15 mouse cellular contexts compared by ENCODE assay signal in the genomic region with DNA sequence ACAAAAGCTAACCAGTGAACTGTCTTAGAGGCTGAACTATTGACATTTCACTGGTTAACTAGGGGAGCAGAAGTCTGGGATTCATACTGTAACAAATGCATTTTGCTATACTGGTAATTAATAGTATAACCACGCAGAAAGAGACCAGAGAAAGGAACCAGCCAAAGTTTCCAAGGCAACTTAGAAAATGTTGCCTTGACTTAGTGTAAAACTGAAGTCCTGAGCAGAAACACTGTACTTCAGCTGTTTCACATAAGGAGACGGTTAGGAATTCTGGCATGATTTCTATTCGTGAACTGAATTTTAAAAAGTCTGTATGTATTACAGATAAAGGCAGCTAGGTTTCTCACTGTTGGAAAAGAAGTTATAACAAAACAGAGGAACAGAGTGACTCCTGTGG.
"Had no signal": no experiment of that assay in that cellular context is flagged by ENCODE, and none has a peak within 500 bp of the region (broad histone marks: within the 10 kb centered on the region; RNA-seq: fewer than 3 reads in every experiment).

No protein-coding gene starts in this region.

- DNase-seq: kidney, adult 9 months; kidney, postnatal 36 days; layer of hippocampus, adult 9-11 months; layer of hippocampus, postnatal 36 days; lung, postnatal 14 days had no signal

- H3K4me3 ChIP-seq: limb, embryonic 12.5 days; liver, embryonic 15.5 days; lung, embryonic 15.5 days; megakaryocyte, embryonic 14.5 days; midbrain, embryonic 13.5 days; neural tube, embryonic 12.5 days had no signal

- H3K27me3 ChIP-seq: limb, embryonic 12.5 days; liver, embryonic 15.5 days; lung, embryonic 15.5 days; megakaryocyte, embryonic 14.5 days; midbrain, embryonic 13.5 days; neural tube, embryonic 12.5 days had no signal

- H3K4me1 ChIP-seq: liver, embryonic 15.5 days; megakaryocyte, embryonic 14.5 days; midbrain, embryonic 13.5 days had no signal

- ATAC-seq: midbrain, embryonic 13.5 days had no signal

- H3K4me2 ChIP-seq: limb, embryonic 12.5 days; liver, embryonic 11.5 days; liver, embryonic 15.5 days; lung, embryonic 15.5 days; midbrain, embryonic 13.5 days; neural tube, embryonic 12.5 days had no signal

- H3K27ac ChIP-seq: kidney, postnatal 0 days; limb, embryonic 12.5 days; liver, embryonic 15.5 days; lung, embryonic 15.5 days; macrophage; midbrain, embryonic 13.5 days; neural tube, embryonic 12.5 days; stomach, postnatal 0 days had no signal

- H3K9me3 ChIP-seq: limb, embryonic 12.5 days; liver, embryonic 15.5 days; lung, embryonic 15.5 days; megakaryocyte, embryonic 14.5 days; neural tube, embryonic 12.5 days had no signal

- H3K36me3 ChIP-seq: limb, embryonic 12.5 days; liver, embryonic 15.5 days; lung, embryonic 15.5 days; midbrain, embryonic 13.5 days; neural tube, embryonic 12.5 days had no signal

- H3K9ac ChIP-seq: limb, embryonic 12.5 days; liver, embryonic 15.5 days; lung, embryonic 15.5 days; midbrain, embryonic 13.5 days; neural tube, embryonic 12.5 days had no signal
